Mouse (Mus musculus) macrophage (primary cell): ENCODE measurements at regions not wholly inside any gene's neighbourhood (a gene's known extent, or its start where the extent isn't known, plus 50 kb on each side); places are given as distances from the start of the nearest gene placed in this dataset.
"Not testable (repeated sequence)": the region's sequence is repeated elsewhere in the genome, so short reads cannot be mapped to it uniquely, and the experiment has no call there.

ENCODE experiments used
- H3K27ac ChIP-seq: fragments of 350-480 bp; formaldehyde crosslinking; 2 replicates; pipeline ENCODE4 v1.9.0; 2021
- H3K36me3 ChIP-seq: fragments of 350-480 bp; formaldehyde crosslinking; 2 replicates; pipeline ENCODE4 v1.9.0; 2021; ENCODE audit errors: inconsistent target
- H3K4me3 ChIP-seq: fragments of 350-480 bp; formaldehyde crosslinking; 2 replicates; pipeline ENCODE4 v1.9.0; 2021; ENCODE audit errors: inconsistent target
- H3K79me2 ChIP-seq: fragments of 350-480 bp; formaldehyde crosslinking; 2 replicates; pipeline ENCODE4 v1.9.0; 2021; ENCODE audit errors: inconsistent target
- WGBS: methylation state at CpG from one replicate; pipeline ENCODE4 v1.1.7; 2026; ENCODE audit warnings: inconsistent platforms; ENCODE audit not compliant: missing documents; 5-methylcytosine and 5-hydroxymethylcytosine counted together

DNA sequence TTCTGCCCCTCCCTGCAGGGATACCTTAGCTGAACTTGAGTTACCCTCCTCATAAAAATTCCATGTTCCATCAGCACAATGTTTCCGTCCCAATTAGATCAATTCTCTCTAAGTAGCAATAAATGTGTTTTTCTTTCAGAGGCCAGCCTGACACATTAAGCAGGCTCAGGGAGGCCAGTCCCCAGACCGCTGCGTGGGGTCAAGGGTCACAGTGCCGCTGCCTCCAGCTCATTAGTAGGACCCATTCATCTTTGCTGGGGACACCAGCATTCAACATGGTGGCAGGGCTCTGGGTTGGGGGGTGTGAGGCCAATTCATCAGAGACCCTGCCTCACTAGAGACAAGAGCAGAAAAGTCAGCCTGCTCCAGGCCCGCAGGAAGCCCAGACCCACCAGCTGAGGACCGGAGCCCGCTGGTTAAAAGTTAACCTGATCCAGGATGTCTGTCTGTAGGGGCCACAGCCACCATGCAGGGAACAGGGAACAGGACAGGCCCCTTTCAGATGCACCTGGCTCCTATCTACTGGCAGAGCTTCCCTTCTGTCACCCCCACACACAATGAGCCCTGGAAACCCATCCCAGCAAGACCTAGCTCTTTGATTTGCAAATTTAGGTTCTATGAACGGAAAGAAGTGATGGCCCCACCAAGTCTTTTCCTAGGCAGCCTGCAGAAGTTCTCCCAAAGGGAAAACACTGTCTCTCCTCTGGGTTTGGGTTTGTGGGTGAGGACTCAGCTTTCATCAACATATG is 119.1 kb upstream of the Top1 start:
- Histone ChIP-seq H3K79me2 (no peaks in the 10 kb centered on the region), H3K27ac (no peak overlapping the region), H3K4me3 (no peak overlapping the region), H3K36me3 (no peaks in the 10 kb centered on the region)
- 93% methylated on average over 8 of the region's 8 CpGs for WGBS

- H3K79me2 ChIP-seq = no peaks in the 10 kb centered on the region
- WGBS = 84% methylated on average over 7 of the region's 7 CpGs
- H3K27ac ChIP-seq = no peak overlapping the region
- H3K36me3 ChIP-seq = no peaks in the 10 kb centered on the region
- H3K4me3 ChIP-seq = no peak overlapping the region
Measured at GRCm38 (mm10) chr2:160529306-160529705, 116.4 kb upstream of the Top1 start.

- Histone ChIP-seq H3K79me2 (no peaks in the 10 kb centered on the region), H3K4me3 (no peak overlapping the region), H3K27ac (no peak overlapping the region), H3K36me3 (no peaks in the 10 kb centered on the region)
- WGBS = 70% methylated on average over 3 of the region's 3 CpGs
Measured at GRCm38 (mm10) chr2:160530377-160530776, 115.3 kb upstream of the Top1 start.

DNA sequence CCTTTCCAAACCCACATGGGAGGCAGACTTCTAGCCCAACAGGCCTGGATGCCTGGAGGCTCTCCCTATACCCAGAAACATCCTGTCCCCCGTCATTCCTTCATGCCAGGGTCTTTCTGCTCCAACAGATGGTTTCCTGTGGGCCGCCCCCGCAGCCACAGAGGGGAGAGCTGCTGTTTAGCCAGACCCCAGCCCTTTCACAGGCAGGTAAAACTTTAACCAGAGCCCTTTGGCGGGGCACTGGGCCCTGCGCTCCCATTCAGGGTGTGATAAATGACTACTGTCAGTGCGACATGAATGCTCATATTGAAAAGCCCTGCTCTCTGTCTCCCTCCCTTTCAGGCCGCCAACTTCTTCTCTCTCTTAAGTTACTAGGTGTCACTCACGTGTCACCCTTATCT is 108.4 kb upstream of the Top1 start:
- Histone ChIP-seq H3K27ac (no peak overlapping the region), H3K36me3 (no peaks in the 10 kb centered on the region), H3K4me3 (no peak overlapping the region), H3K79me2 (no peaks in the 10 kb centered on the region)
- WGBS = 52% methylated on average over 8 of the region's 8 CpGs

GRCm38 (mm10) chr2:160545527-160545926 is 100.2 kb upstream of the Top1 start:
- WGBS = 38% methylated on average over 4 of the region's 4 CpGs

DNA sequence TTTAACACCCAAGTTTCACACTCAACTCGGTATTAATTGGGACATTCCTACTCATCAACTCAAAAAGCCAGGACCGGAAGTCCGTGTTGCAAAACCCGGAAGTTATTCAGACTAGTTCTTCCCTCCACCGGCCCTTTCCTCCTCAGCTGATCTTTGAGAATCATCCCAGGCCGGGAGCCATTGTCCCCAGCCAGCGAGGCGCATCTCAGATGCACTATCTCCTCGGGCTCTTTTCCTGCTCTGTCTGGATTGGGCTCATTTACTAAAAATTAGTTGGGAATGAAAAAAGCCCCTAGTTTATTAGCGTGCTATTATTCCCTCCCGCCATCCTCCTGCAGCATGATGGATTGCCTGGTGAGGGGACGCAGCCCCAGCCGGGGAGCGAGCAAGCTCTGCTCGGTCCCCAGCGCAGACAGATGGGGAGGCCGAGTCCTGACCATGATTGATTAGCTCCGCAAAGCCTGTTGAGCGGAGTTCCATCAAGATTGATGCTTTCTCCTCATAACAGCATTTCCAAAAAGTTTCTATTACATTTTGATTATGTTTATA is 93.5 kb upstream of the Top1 start:
- Histone ChIP-seq H3K27ac (no peak overlapping the region), H3K79me2 (no peaks in the 10 kb centered on the region), H3K36me3 (no peaks in the 10 kb centered on the region), H3K4me3 (no peak overlapping the region)
- 90% methylated on average over 19 of the region's 19 CpGs for WGBS

More at GRCm38 (mm10) chr2:160545527-160545926, 100.2 kb upstream of the Top1 start:
- Histone ChIP-seq H3K27ac (no peak overlapping the region), H3K79me2 (no peaks in the 10 kb centered on the region), H3K4me3 (no peak overlapping the region), H3K36me3 (no peaks in the 10 kb centered on the region)

GRCm38 (mm10) chr2:160561711-160562110 is 84.0 kb upstream of the Top1 start:
- no peak overlapping the region for H3K4me3 ChIP-seq
- H3K36me3 ChIP-seq = no peaks in the 10 kb centered on the region
- no peaks in the 10 kb centered on the region for H3K79me2 ChIP-seq
- H3K27ac ChIP-seq = no peak overlapping the region
- 89% methylated on average over 14 of the region's 14 CpGs for WGBS

DNA sequence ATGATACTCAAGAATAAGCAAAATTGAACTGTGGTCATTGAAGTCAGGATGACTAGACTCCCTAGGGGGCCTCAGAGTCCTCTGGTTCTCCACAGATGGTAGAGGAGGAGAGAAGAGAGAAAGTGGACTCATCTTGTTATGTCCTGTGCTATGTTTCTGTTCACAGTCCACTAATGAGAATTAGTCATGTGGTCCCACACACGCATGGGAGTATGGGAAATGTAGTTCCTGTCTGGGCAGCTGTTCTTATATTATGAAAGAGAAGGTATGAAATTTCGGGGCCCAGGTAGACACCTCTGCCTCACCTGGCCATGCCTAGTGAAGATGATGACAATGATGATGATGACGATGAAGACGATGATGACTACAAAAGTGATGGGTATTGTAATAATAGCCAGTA is 77.9 kb upstream of the Top1 start:
- H3K79me2 ChIP-seq = no peaks in the 10 kb centered on the region
- WGBS = 88% methylated on average over 4 of the region's 4 CpGs
- H3K27ac ChIP-seq = no peak overlapping the region
- no peaks in the 10 kb centered on the region for H3K36me3 ChIP-seq
- no peak overlapping the region for H3K4me3 ChIP-seq

- WGBS = 53% methylated on average over 5 of the region's 5 CpGs
- Histone ChIP-seq H3K36me3 (no peaks in the 10 kb centered on the region), H3K79me2 (no peaks in the 10 kb centered on the region), H3K27ac (no peak overlapping the region), H3K4me3 (no peak overlapping the region)
Measured at GRCm38 (mm10) chr2:160569496-160569895, 76.2 kb upstream of the Top1 start.

GRCm38 (mm10) chr2:160578384-160579320 is 67.0 kb upstream of the Top1 start:
- WGBS = 13% methylated on average over 17 of the region's 17 CpGs
- no peak overlapping the region for H3K4me3 ChIP-seq
- no peaks in the 10 kb centered on the region for H3K36me3 ChIP-seq

GRCm38 (mm10) chr2:160580250-160580649 is 65.4 kb upstream of the Top1 start:
- 24% methylated on average over 9 of the region's 9 CpGs for WGBS
- Histone ChIP-seq H3K36me3 (no peaks in the 10 kb centered on the region), H3K79me2 (no peaks in the 10 kb centered on the region), H3K4me3 (no peak overlapping the region), H3K27ac (no peak overlapping the region)

More at GRCm38 (mm10) chr2:160578384-160579320, 67.0 kb upstream of the Top1 start:
- Histone ChIP-seq H3K79me2 (no peaks in the 10 kb centered on the region), H3K27ac (no peak overlapping the region)

DNA sequence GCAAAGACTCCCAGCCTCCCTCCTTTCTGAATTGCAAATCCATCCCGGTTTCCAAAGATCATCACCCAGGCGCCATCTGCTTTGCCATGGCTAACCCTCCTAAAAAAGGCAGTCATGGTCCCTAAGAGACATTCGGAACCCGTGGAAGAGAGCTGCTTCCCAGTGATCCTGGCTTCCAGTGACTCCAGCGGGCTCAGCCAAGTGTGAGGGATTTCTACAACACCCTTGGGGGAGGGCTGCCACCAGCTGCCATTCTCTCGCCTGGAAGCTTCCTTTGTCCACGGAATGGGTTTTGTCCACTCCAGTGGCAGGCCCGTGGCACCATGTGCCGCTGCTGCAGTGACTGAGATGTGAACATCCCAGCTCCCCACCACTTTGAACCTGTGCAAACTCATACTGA is 64.7 kb upstream of the Top1 start:
- no peaks in the 10 kb centered on the region for H3K79me2 ChIP-seq
- no peak overlapping the region for H3K4me3 ChIP-seq
- 14% methylated on average over 9 of the region's 9 CpGs for WGBS
- H3K36me3 ChIP-seq = no peaks in the 10 kb centered on the region
- H3K27ac ChIP-seq = no peak overlapping the region

- not testable (repeated sequence) for H3K79me2 ChIP-seq, H3K36me3 ChIP-seq, H3K27ac ChIP-seq, H3K4me3 ChIP-seq
- 95% methylated on average over 18 of the region's 19 CpGs for WGBS
Measured at GRCm38 (mm10) chr2:160583034-160583433, 62.7 kb upstream of the Top1 start.

- 85% methylated on average over 6 of the region's 6 CpGs for WGBS
- Histone ChIP-seq H3K79me2 (no peaks in the 10 kb centered on the region), H3K27ac (no peak overlapping the region), H3K4me3 (no peak overlapping the region), H3K36me3 (no peaks in the 10 kb centered on the region)
Measured at GRCm38 (mm10) chr2:160583506-160583905, 62.2 kb upstream of the Top1 start.

DNA sequence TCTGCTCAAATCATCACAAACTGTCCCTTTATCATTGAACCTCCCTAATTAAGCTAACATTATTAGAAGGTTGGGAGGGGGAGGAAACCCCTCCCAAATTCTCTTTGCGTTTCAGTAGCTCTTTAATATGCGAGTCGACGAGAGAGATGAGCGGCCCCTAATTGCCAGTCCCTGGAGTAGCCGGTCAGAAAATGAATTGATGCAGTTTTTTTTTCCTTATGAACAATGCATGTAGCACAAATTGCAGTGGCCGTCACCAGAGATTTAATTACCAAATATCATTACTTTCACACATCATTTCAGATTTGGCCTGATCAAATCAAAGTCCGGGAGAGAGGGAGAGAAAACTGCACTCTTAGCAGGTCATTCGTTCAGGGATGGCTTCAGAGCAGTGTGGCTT is 61.1 kb upstream of the Top1 start:
- Histone ChIP-seq H3K4me3 (no peak overlapping the region), H3K36me3 (no peaks in the 10 kb centered on the region), H3K79me2 (no peaks in the 10 kb centered on the region), H3K27ac (no peak overlapping the region)
- WGBS = 57% methylated on average over 9 of the region's 9 CpGs
